Mouse (Mus musculus) ES-Bruce4 (cell line): ENCODE data around the gene Lamc1. TPM values are rescaled to one million over a fixed set of nuclear protein-coding genes. Genes with fewer than 3 reads are reported as not detected.

Experiments
- H3K27ac ChIP-seq: 2 replicates; pipeline ENCODE4 v1.5.1; 2012; ENCODE audit warnings: low read length, inconsistent platforms; ENCODE audit not compliant: insufficient read depth
- H3K27me3 ChIP-seq: 2 replicates; pipeline ENCODE4 v1.6.1; 2012; ENCODE audit warnings: mild to moderate bottlenecking, low read length, inconsistent platforms; ENCODE audit not compliant: control insufficient read depth, poor library complexity, insufficient read depth, severe bottlenecking
- H3K36me3 ChIP-seq: 2 replicates; pipeline ENCODE4 v1.6.1; 2012; ENCODE audit warnings: inconsistent platforms, mild to moderate bottlenecking, low read length, moderate library complexity; ENCODE audit not compliant: control insufficient read depth, poor library complexity, insufficient read depth, severe bottlenecking
- H3K4me1 ChIP-seq: one replicate; pipeline ENCODE4 v1.8.1; 2011; ENCODE audit warnings: low read length; ENCODE audit not compliant: control insufficient read depth, insufficient read depth
- H3K4me3 ChIP-seq: 2 replicates; pipeline ENCODE4 v1.5.1; 2011; ENCODE audit warnings: low read depth, mild to moderate bottlenecking, low read length
- H3K9ac ChIP-seq: 2 replicates; pipeline ENCODE4 v1.6.1; 2012; ENCODE audit warnings: low read depth, mild to moderate bottlenecking, inconsistent platforms; ENCODE audit not compliant: poor library complexity, severe bottlenecking
- H3K9me3 ChIP-seq: replicated peaks from 2 replicates; pipeline ENCODE4 v1.6.1; 2012; ENCODE audit warnings: mild to moderate bottlenecking, low read length, inconsistent platforms; ENCODE audit not compliant: control insufficient read depth, poor library complexity, insufficient read depth, severe bottlenecking
- CTCF ChIP-seq: IDR thresholded peaks from one replicate; pipeline ENCODE4 v1.8.1; 2011; ENCODE audit warnings: low read depth, low read length
- EP300 ChIP-seq: IDR thresholded peaks from 2 replicates; pipeline ENCODE4 v1.6.1; 2011; ENCODE audit warnings: low read depth, low read length; ENCODE audit not compliant: insufficient read depth
- POLR2A ChIP-seq: IDR thresholded peaks from one replicate; pipeline ENCODE4 v1.8.1; 2011; ENCODE audit warnings: low read length; ENCODE audit not compliant: insufficient read depth
- polyA plus RNA-seq: library from polyadenylated mRNA; stranded (reverse); fragments of >200 nt; gene quantifications from 2 replicates; pipeline ENCODE4 v1.2.4, GENCODE M21; 2011; ENCODE audit warnings: low read depth; ENCODE audit not compliant: missing spikeins, insufficient read depth, insufficient read length

The Lamc1 gene
- polyA plus RNA-seq, 1 experiment: 233 TPM

DNA sequence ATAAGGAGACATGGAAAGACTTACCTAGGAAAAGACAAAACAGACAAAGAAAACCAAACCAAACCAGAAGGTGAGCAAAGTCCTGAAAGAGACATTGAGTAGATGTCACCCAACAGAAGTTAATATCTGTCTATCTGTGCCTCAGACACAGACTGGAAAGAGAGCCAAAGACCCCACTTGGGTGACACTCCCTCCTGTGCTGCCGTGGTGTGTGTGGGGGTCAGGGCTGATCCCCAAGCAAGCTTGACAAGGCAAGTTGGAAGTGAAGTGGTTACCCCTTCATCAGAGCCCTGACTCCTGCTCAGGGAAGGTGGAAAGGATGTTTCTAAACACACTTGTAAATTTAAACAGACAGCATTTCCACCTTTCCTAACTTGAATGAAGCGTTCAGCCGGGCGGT, 140.2 kb downstream of the Lamc1 start:
- Histone ChIP-seq H3K9ac (no peak overlapping the region), H3K36me3 (no peaks in the 10 kb centered on the region), H3K4me1 (peaks cover 3% of the 10 kb centered on the region), H3K4me3 (no peak overlapping the region), H3K27ac (no peak overlapping the region), H3K27me3 (no peaks in the 10 kb centered on the region), H3K9me3 (no peaks in the 10 kb centered on the region)
- TF ChIP-seq EP300 (no peak), CTCF (no peak), POLR2A (no peak)

DNA sequence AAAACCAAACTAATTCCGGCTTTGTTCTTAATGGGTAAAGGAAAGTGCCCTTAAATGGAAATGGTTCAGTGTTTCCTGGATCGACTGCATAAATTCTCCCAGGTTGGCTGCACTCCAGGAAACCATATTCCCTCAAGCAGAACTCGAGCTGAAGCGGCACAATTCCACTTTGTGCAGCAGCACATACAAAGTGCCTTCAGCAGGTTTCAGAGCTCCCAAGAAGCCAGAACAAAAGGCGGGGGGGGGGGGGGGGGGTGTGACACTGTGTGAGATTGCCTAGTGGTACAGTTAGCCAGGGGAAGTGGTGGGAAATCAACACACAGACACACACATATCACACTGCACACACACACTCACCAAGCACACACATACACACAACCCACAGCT, 140.7 kb downstream of the Lamc1 start:
- Histone ChIP-seq H3K9me3 (no peaks in the 10 kb centered on the region), H3K9ac (no peak overlapping the region), H3K4me1 (peaks cover 3% of the 10 kb centered on the region), H3K36me3 (no peaks in the 10 kb centered on the region), H3K4me3 (no peak overlapping the region), H3K27me3 (no peaks in the 10 kb centered on the region), H3K27ac (0 out of 2 replicates have a peak overlapping the region, but pooled peaks have one; percentile 37)
- TF ChIP-seq CTCF (no peak), EP300 (no peak), POLR2A (no peak)

DNA sequence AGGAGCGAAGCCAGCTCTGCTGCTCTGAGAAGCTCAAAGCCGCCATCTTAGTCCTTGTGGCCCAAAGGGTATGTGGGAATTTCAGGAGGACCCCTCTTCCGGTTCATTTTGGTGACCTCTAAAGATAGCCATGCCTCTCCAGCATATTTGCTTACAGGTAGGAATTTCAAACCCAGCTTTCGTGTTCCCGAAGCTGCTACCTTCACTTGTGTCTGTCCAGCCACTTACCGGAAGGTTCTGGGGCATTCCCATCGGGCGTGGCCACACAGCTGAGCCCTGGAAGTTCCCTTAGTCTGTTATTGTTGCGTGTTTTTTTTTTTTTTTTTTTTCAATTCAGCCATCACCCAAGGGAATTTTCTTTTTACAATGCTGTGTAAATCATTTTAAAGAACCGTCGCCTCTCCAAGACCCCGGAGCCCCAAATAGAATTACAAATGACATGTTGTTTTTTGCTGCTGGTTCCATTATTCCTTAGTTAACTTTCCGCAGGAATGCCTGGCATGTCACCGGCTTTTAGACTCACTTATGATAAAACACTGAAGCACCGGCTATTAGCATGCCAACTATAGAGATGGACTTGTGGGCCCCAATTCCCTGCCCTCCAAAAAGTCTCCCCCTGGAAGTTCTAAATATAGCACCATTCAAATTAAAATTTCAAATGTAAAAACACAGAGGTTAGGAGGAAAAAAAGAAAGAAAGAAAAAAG, 141.2 kb downstream of the Lamc1 start:
- peaks cover 3% of the 10 kb centered on the region for H3K4me1 ChIP-seq
- no peak overlapping the region for H3K9ac ChIP-seq
- no peaks in the 10 kb centered on the region for H3K27me3 ChIP-seq
- no peaks in the 10 kb centered on the region for H3K36me3 ChIP-seq
- H3K27ac ChIP-seq: no peak overlapping the region; the same call in 1 of the 2 replicates
- H3K4me3 ChIP-seq: no peak overlapping the region
- H3K9me3 ChIP-seq: no peaks in the 10 kb centered on the region
- TF ChIP-seq EP300 (no peak), CTCF (no peak), POLR2A (no peak)

DNA sequence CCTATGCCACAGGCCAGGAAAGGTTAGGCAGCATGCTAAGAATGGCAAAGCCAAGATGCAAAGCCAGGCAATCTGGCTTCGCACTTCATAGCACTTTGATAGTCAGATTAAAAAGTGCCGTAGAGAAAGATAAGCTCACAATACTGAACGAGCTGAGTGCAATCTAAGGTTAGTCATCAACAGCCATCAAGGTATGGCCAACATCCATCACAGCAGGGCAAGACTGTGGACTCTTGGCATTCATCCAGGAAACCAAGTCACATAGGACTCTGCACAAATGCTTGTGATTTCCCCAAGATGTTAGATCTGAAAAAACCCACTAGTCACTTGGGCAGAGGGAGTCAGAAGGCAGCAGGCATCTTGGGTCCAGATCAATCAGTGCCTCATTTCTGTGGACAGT, 144.5 kb downstream of the Lamc1 start:
- Histone ChIP-seq H3K36me3 (no peaks in the 10 kb centered on the region), H3K27me3 (peaks cover 2% of the 10 kb centered on the region; the same call in 1 of the 2 replicates), H3K27ac (no peak overlapping the region), H3K4me1 (peaks cover 3% of the 10 kb centered on the region), H3K9ac (no peak overlapping the region), H3K4me3 (no peak overlapping the region), H3K9me3 (no peaks in the 10 kb centered on the region)
- TF ChIP-seq POLR2A (no peak), CTCF (no peak), EP300 (no peak)

DNA sequence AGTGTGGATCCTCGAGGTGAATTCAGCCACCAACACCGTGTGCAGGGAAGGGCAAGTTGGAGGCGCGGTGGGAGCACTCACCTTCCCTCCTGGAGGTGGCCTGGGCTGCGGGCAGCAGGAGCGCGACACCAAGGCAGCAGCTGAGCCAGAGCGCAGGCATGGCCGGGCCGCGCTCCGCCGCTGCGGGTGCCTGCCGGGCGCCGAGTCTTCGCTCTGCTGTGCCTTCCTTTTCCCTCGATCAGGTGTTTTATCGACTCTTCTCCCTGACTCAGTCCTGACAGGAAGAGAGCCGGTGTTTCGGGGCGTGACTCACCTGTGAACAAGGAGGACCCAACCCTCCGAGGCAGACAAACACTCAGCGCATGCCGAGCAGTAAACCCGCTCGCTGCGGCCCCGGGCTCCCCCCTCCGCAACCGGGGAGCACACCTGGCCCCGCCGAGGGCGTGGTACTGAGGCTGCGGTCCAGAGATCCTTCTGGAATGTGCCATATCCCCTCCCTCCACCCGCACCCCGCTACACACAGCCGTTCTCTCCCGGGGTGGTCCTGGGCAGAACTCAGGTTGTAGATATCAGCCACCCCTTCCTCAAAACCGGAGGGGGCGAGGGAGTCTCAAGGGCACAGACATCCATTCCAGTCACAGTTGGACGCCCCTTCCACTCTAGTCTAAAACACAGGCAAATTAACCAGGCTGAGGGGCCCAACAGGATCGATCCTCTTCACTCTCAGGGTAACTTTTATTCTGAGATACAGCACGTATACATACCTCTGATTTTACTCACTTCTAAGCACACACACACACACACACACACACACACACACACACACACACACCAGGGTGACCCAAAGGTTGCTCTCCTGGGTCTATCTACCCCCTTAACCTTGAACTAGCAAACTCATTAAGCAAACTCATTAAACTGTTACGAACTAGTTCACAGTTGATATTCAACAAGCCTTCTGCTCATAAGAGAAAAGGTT, 146.5 kb downstream of the Lamc1 start, which contains the start of gene Lamc2:
TSS of gene Lamc2 (minus strand) at position 620 of the 976 bp plus-strand sequence.
- H3K27me3 ChIP-seq: peaks cover 2% of the 10 kb centered on the region; the same call in 1 of the 2 replicates

More for the DNA sequence above, 146.5 kb downstream of the Lamc1 start, which contains the start of gene Lamc2:
- peak within 1 kb of the TSS; percentile 50 for H3K4me3 ChIP-seq
- H3K36me3 ChIP-seq: no peaks in the 10 kb centered on the region
- no peak for TF ChIP-seq POLR2A
- TF ChIP-seq EP300: 0 out of 2 replicates have a peak, but pooled peaks have one; percentile 42
- no peak for TF ChIP-seq CTCF
- H3K27ac ChIP-seq: no peak within 1 kb of the TSS; the same call in 1 of the 2 replicates
- H3K9me3 ChIP-seq: no peaks in the 10 kb centered on the region
- H3K9ac ChIP-seq: peak within 1 kb of the TSS; percentile 23
- H3K4me1 ChIP-seq: no peaks in the 10 kb centered on the region
